Comparison of ENCODE assay signal across 9 mouse cellular contexts in the genomic region with DNA sequence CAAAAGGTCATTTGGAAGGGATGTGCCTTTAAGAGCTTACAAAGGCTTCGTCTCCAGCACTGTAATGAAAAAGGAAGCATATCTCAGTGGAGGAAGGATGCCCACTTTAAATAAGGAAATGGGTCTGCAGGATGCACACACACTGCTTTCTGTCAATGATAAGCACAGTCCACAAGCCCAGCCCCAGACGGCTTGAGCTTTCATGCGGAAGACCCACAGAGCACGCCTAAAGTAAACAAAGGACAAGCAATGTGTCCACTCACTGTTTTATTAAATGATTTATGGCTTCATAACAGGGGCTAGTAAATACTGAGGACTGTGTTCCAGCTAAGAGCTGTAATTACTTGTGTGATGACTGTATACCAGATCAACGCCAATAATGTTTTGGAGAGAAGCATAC.
DNase-seq lines count a peak whose midpoint lies in the region; ATAC-seq and TF ChIP-seq lines count a peak whose summit lies in the region.
"Had no signal": no experiment of that assay in that cellular context is flagged by ENCODE, and none has a peak within 500 bp of the region (broad histone marks: within the 10 kb centered on the region; RNA-seq: fewer than 3 reads in every experiment).

No protein-coding gene starts in this region.

- no peak for TF ChIP-seq CTCF in forebrain, postnatal 0 days (IDR thresholded peaks at IDR 0.05; ENCODE audit: low read depth)

- H3K4me1 ChIP-seq in kidney, embryonic 15.5 days: peaks cover 7% of the 10 kb centered on the region
- no peaks in the 10 kb centered on the region for H3K4me1 ChIP-seq in midbrain, embryonic 15.5 days
- H3K4me1 ChIP-seq in forebrain, postnatal 0 days (ENCODE audit: insufficient read depth): no peaks in the 10 kb centered on the region

- H3K9me3 ChIP-seq in kidney, embryonic 15.5 days (replicated peaks): no peaks in the 10 kb centered on the region
- H3K9me3 ChIP-seq in midbrain, embryonic 15.5 days: no peaks in the 10 kb centered on the region
- H3K9me3 ChIP-seq in forebrain, postnatal 0 days (ENCODE audit: low read length): no peaks in the 10 kb centered on the region

- 7% methylated on average over 5 of the region's 5 CpGs for WGBS in kidney, embryonic 15.5 days
- WGBS in midbrain, embryonic 15.5 days: 41% methylated on average over 5 of the region's 5 CpGs
- WGBS in forebrain, postnatal 0 days: 44% methylated on average over 5 of the region's 5 CpGs

- H3K27ac ChIP-seq in kidney, embryonic 15.5 days: no peak overlapping the region
- no peak overlapping the region for H3K27ac ChIP-seq in midbrain, embryonic 15.5 days
- H3K27ac ChIP-seq in forebrain, postnatal 0 days (ENCODE audit: low read depth, low read length): no peak overlapping the region
- H3K27ac ChIP-seq: macrophage had no signal

- ATAC-seq in kidney, embryonic 15.5 days (replicated peaks; ENCODE audit: low FRiP score): peak; percentile 91
- peak; percentile 54 for ATAC-seq in midbrain, embryonic 15.5 days (replicated peaks)
- no peak for ATAC-seq in forebrain, postnatal 0 days

- H3K4me2 ChIP-seq in kidney, embryonic 15.5 days: no peak overlapping the region
- H3K4me2 ChIP-seq in midbrain, embryonic 15.5 days: no peak overlapping the region
- no peak overlapping the region for H3K4me2 ChIP-seq in forebrain, postnatal 0 days (ENCODE audit: low read depth)

- no peak overlapping the region for H3K4me3 ChIP-seq in kidney, embryonic 15.5 days (replicated peaks)
- no peak overlapping the region for H3K4me3 ChIP-seq in midbrain, embryonic 15.5 days
- no peak overlapping the region for H3K4me3 ChIP-seq in forebrain, postnatal 0 days (ENCODE audit: low read depth, low read length)

- H3K36me3 ChIP-seq in kidney, embryonic 15.5 days: no peaks in the 10 kb centered on the region
- no peaks in the 10 kb centered on the region for H3K36me3 ChIP-seq in midbrain, embryonic 15.5 days (replicated peaks)
- H3K36me3 ChIP-seq in forebrain, postnatal 0 days (ENCODE audit: insufficient read depth): no peaks in the 10 kb centered on the region

- DNase-seq in adrenal gland, adult (ENCODE audit: inconsistent age in 2 of 2, low spot score in 1 of 2): peak; percentile 13 to 56
- no peak for DNase-seq in adrenal gland, postnatal 4 days (ENCODE audit: low spot score in 2 of 2)
- peak; percentile 31 for DNase-seq in heart, adult 8-10 months (ENCODE audit: low spot score)
- no peak for DNase-seq in frontal cortex, postnatal 14 days (ENCODE audit: low spot score in 2 of 2)
- no peak for DNase-seq in forebrain, postnatal 0 days
- no peak for DNase-seq in layer of hippocampus, adult 9-10 months (ENCODE audit: low spot score)

- no peak overlapping the region for H3K9ac ChIP-seq in kidney, embryonic 15.5 days
- no peak overlapping the region for H3K9ac ChIP-seq in midbrain, embryonic 15.5 days
- no peak overlapping the region for H3K9ac ChIP-seq in forebrain, postnatal 0 days

- H3K27me3 ChIP-seq in kidney, embryonic 15.5 days: no peaks in the 10 kb centered on the region; the same call in 1 of the 2 replicates
- no peaks in the 10 kb centered on the region for H3K27me3 ChIP-seq in midbrain, embryonic 15.5 days (replicated peaks)
- H3K27me3 ChIP-seq in forebrain, postnatal 0 days (ENCODE audit: insufficient read depth, low read length): no peaks in the 10 kb centered on the region

Comparison
In these comparisons a context has a peak if more than half of its experiments do, and no peak if none do; other contexts are left out.
1. DNase-seq: peak in adrenal gland, adult (2 of 2) and heart, adult 8-10 months (single experiment); none in adrenal gland, postnatal 4 days (0 of 2), frontal cortex, postnatal 14 days (0 of 2), forebrain, postnatal 0 days (single experiment) and layer of hippocampus, adult 9-10 months (single experiment).